Mouse (Mus musculus) splenic B cell, adult 2 months (primary cell): ENCODE data around the gene Psap.

ENCODE experiments used
- DNase-seq: peaks from one replicate; pipeline ENCODE4 v3.0.0-alpha.2; 2011; ENCODE audit warnings: low read depth, low spot score
- H3K27me3 ChIP-seq: 2 replicates; pipeline ENCODE4 v1.6.1; 2012; ENCODE audit warnings: mild to moderate bottlenecking, low read length, moderate library complexity, mixed read lengths; ENCODE audit not compliant: control insufficient read depth, poor library complexity, insufficient read depth, severe bottlenecking
- H3K36me3 ChIP-seq: 2 replicates; pipeline ENCODE4 v1.6.1; 2012; ENCODE audit warnings: mild to moderate bottlenecking, low read length, moderate library complexity, mixed read lengths; ENCODE audit not compliant: control insufficient read depth, poor library complexity, insufficient read depth, severe bottlenecking

Gene Psap

DNA sequence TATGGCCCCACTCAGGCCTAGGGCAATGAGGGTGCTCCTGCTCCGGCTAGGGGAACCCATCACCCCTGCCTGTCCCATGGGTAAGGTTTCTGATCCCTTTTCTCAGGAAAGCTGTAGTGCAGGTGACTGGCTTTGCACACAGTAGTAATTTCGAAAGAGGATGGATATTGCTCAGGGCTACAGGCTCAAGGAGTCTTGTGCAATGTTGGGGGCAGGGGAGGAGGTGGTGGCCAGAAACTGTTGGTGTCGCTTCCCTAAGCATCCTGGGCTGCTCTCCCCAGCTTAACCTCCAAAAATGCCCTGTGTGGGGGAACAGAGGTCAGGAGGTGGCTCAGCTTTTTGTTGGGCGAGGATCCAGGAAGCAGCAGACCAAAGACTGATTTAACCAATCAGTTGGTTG lies 24.8 kb upstream of the Psap start:
- DNase-seq: no peak
- no peaks in the 10 kb centered on the region for H3K36me3 ChIP-seq
- no peaks in the 10 kb centered on the region for H3K27me3 ChIP-seq

DNA sequence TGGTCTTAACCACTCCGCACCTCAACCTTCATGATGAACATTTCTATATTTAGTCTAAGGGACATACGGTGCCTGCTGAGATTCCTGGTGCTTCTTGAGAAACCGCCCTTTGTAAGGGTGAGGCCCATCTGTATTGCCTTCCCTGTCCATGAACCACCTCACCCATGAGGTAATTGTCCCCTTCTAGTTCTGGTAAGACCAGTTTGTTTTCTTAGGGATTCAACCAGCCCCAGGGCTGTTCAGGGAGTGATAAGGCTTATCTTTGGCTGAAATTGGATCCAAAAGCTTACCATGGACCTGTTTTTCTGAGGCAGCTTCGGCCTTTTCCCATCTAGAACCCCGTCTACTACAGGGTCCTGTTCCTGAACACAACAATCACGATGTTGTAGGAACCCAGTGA lies 21.3 kb upstream of the Psap start:
- DNase-seq: no peak
- Histone ChIP-seq H3K36me3 (no peaks in the 10 kb centered on the region), H3K27me3 (no peaks in the 10 kb centered on the region)

DNA sequence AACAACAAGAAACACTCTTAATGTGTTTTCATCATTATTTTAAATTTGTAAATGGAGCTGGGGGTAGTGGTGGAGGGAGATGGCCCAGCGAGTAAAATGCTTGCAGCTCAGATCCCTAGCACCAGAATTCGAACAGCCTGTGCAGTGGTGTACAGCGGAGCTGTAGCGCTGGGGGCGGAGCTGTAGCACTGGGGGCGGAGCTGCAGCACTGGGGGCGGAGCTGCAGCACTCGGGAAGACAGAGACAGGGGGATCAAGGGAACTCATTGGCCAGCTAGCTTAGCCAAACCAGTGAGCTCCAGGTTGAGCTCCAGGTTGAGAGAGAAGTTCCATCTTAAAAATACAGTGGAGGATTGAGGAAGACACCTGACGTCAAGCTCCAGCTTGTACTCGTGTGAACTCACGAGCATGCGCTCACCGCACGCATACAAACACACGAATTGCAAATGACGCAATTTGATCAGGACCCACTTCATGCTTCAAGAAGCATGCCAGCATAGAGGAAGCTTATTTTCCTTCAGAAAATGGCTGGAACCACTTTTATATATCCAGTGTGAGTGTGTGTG lies 20.1 kb upstream of the Psap start:
- no peak for DNase-seq
- H3K27me3 ChIP-seq: no peaks in the 10 kb centered on the region

DNA sequence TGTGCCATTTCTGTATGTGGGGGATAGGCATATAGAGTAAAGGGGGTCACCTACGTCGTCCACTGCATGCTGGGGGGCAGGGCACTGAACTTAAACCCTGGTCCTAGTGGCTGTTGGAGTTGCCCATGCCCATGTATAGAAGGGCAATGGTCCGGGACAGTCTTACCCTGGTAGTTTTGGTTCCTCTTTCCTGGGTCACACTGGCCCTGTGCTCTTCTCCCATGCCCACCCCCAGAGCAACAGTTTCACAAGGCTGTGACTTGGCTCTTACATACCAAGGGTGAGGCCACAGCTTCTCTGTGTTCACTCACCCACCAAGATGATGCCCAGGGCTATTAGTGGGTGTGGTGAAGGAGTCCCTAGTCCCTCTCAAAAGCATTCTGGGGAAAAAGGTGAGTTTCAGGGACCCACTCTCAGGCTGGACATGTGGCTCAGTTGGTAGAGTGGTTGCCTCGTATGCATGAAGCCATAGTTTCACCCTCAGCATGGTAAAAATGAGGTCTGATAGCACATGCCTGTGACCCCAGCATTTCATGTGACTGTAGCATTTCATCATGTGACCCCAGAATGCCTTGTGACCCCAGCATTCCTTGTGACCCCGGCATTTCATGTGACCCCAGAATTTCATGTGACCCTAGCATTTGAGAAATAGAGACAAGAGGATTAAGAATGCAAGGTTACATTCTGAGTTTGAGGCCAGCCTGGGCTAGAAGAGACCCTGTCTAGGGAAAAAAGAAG lies 16.7 kb upstream of the Psap start:
- no peaks in the 10 kb centered on the region for H3K27me3 ChIP-seq
- no peaks in the 10 kb centered on the region for H3K36me3 ChIP-seq
- DNase-seq: peak; percentile 89

More for the DNA sequence above, 20.1 kb upstream of the Psap start:
- H3K36me3 ChIP-seq: no peaks in the 10 kb centered on the region

DNA sequence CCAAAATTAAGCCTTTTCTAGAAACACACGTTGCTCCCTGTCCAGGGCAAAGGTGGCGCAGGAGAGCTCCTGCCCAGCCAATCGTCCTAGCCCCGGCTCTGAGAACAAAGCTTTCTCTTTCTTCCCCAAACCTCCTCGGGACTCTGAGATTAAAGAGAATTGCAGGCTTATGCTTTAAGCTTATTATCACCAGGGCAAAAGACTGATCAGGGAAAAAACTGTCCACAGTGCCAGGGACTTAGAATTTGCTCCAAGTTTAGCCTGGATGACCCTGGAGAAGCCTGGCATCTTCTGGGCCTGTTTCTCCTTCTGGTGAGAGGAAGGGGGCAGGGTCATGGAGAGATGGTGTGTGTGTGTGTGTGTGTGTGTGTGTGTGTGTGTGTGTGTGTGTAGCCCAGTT lies 15.9 kb upstream of the Psap start:
- Histone ChIP-seq H3K27me3 (no peaks in the 10 kb centered on the region), H3K36me3 (no peaks in the 10 kb centered on the region)
- peak; percentile 38 for DNase-seq

DNA sequence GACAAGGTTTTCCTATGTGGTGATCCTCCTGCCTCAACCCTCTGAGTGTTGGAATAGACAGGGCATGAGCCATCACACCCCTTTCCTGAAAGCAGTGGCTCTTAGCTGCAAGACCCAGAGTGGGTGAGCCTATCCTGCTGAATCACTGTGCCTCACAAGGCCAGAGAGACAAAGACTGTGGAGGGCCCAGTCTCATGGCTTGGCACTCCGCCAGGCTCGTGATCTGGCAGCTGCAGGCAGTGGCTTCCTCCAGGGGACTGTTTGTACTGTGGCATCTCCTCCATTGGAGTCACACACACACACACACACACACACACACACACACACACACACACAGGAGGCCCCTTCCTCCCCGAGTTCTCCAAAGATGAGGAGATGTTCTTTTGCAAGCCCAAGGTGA lies 15.0 kb upstream of the Psap start:
- H3K36me3 ChIP-seq: no peaks in the 10 kb centered on the region
- no peaks in the 10 kb centered on the region for H3K27me3 ChIP-seq
- peak; percentile 78 for DNase-seq

DNA sequence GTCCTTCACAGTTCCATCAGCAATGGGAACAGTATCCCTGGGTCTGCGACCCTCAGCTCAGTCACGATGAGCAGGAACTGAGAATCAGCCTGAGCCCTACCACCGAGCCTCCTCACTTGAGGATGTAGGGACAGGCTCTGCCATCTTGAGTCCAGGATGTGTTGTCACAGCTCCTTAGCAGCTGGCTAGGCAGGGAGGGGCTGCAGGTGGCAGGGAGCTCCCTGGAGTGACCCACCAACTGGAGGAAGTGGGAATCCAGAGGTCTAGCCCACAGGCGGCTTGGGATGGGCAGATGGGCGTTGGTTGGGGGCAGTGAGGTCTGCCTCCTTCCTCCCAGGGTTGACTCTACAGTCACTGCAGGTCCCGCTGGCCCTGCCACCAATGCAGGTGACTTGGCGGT lies 14.1 kb upstream of the Psap start:
- no peaks in the 10 kb centered on the region for H3K36me3 ChIP-seq
- H3K27me3 ChIP-seq: no peaks in the 10 kb centered on the region
- peak; percentile 39 for DNase-seq

DNA sequence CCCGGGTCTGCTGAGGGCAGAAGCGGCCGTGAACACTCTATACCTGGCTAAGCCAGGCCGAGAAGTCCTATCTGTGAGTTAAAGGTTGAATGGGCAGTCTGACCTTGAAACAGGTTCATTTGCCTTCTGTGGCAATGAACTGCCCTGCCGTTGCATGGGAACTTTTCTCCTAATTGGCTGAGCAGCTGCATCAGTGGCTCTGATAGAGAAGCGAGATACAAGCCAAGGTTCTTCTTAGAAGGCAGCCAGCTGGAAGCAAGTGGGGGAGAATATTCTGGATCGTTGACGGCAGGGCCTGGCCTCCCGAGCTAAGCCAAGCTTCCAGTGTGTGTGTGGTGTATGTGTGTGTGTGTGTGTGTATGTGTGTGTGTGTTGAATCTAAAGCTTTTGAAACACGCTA lies 12.2 kb upstream of the Psap start:
- Histone ChIP-seq H3K27me3 (no peaks in the 10 kb centered on the region), H3K36me3 (no peaks in the 10 kb centered on the region)
- no peak for DNase-seq

- DNase-seq: no peak
- Histone ChIP-seq H3K27me3 (no peaks in the 10 kb centered on the region), H3K36me3 (no peaks in the 10 kb centered on the region; the same call in 1 of the 2 replicates)
These were observed 10.5 kb upstream of the Psap start for GRCm38 (mm10) chr10:60266842-60267401.

GRCm38 (mm10) chr10:60268738-60269137 lies 8.7 kb upstream of the Psap start:
- DNase-seq: no peak
- Histone ChIP-seq H3K27me3 (no peaks in the 10 kb centered on the region), H3K36me3 (no peaks in the 10 kb centered on the region; the same call in 1 of the 2 replicates)

GRCm38 (mm10) chr10:60269141-60270064 lies 8.0 kb upstream of the Psap start:
- no peak for DNase-seq
- Histone ChIP-seq H3K36me3 (no peaks in the 10 kb centered on the region; the same call in 1 of the 2 replicates), H3K27me3 (no peaks in the 10 kb centered on the region)

GRCm38 (mm10) chr10:60271015-60271414 lies 6.4 kb upstream of the Psap start:
- no peak for DNase-seq

GRCm38 (mm10) chr10:60272241-60272640 lies 5.2 kb upstream of the Psap start:
- DNase-seq: no peak
- Histone ChIP-seq H3K36me3 (no peaks in the 10 kb centered on the region; the same call in 1 of the 2 replicates), H3K27me3 (no peaks in the 10 kb centered on the region)

More at GRCm38 (mm10) chr10:60271015-60271414, 6.4 kb upstream of the Psap start:
- no peaks in the 10 kb centered on the region for H3K27me3 ChIP-seq
- no peaks in the 10 kb centered on the region; the same call in 1 of the 2 replicates for H3K36me3 ChIP-seq

DNA sequence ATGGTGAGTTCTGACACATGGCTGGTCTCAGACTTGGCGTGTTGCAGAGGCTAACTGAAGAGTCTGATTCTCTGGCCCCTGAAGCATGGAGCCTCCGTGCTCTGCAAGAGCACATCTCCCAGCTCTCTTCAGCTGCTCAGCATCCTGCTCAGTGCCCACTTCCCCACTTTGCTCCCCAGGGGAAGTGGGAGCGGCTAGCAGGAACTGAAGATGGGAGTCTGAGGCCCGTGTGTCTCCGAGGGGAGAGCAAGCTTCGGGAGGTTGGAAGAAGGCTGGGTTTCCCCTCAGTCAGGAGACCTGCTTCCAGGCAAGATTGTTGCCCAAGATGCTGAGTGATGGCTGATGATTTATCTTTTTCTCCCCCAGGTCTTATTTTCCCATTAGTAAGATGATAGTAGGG lies 4.0 kb upstream of the Psap start:
- Histone ChIP-seq H3K27me3 (no peaks in the 10 kb centered on the region), H3K36me3 (no peaks in the 10 kb centered on the region; the same call in 1 of the 2 replicates)
- DNase-seq: no peak
